Mouse (Mus musculus) effector memory CD4-positive, alpha-beta T cell, adult 7 months (primary cell): ENCODE measurements around the gene 3110082J24Rik. TPM values are rescaled to one million over a fixed set of nuclear protein-coding genes. Genes with fewer than 3 reads are reported as not detected.

Source experiments
- polyA plus RNA-seq: library from polyadenylated mRNA; unstranded; fragments of 100-300 nt; shearing (Covaris generic); gene quantifications from one replicate; pipeline ENCODE4 v1.2.1, GENCODE M21; 2017

The 3110082J24Rik gene
- polyA plus RNA-seq: not detected

DNA sequence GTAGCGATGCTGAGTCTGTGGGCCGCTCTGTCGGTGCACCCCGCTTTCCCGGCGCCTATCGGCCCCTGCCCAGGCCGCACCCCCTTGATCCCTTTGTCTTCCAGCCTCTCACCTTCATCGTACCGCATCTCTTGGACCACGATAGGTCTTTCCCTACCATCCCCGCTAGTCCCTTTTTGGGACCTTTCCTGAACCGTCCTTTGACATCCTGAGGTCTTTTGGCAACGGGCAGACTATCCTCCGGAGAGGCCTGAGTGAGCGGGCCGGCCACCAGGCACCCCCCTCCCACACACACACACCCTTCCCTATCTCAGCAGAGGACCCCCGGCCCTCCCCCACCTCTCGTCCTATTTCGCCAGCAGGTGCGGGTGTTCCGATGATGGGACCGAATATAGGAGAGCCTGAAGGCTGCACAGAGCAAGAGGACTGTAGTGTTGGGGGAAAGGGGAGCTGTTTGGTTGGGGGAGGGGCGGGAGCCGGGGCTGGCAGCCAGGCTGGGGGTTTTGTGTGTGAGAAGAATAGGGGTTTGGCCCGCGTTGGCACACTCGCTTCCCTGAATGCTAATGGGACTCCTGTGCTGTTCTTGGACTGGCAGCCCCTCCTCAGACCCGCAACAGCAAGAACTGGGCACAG, at the start of gene 3110082J24Rik:
3110082J24Rik (minus strand) TSS at position 419 of the 633 bp plus-strand sequence.

DNA sequence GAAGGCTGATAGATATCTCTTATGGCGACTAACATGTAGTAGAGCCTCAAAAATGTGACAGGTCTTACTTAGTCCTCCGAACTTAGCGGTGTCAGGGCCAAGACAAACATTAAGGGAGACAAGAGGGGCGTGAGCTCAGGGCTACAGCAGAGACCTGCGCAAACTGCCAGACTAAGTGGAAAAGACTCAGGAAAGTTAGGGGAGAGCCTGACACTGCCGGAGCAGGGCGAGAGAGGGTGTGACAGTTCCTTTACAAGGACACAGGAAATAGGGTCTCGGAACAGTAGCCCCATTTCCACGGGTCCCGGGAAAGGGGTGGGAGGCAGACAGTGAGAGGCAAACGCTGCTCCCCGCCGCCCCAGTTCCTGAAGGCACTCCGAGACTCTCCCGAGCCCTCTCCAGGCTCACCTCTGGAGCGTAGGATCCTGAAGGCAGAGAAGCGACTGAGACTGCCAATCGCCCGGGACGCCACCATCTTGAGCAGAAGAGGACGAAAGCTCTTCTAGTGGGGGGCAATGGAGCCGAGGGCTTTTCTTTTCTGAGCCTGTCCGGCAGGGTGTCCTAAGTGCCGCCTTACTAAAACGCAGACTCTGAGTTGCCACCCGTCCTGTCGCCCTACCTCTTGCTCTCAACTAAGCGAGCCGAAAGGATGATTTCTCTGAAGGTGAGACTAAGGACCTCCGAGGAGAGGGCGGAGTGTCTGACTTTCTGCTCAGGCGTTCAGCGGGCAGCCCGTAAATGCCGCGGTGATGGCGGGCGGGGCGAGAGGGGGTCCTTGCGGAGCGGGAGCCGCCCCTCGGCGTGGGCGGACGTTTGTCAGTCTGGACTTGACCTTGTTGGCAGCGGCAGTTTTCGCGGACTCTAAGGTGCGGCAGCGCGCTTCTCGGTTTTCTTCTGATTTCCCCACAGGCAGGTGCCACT, 48.8 kb upstream of the 3110082J24Rik start, which contains the start of the genes Hadha and Hadhb:
Hadha (minus strand) TSS at position 689 of the 921 bp plus-strand sequence.
Hadhb (plus strand) TSS at position 775 of the 921 bp plus-strand sequence.

DNA sequence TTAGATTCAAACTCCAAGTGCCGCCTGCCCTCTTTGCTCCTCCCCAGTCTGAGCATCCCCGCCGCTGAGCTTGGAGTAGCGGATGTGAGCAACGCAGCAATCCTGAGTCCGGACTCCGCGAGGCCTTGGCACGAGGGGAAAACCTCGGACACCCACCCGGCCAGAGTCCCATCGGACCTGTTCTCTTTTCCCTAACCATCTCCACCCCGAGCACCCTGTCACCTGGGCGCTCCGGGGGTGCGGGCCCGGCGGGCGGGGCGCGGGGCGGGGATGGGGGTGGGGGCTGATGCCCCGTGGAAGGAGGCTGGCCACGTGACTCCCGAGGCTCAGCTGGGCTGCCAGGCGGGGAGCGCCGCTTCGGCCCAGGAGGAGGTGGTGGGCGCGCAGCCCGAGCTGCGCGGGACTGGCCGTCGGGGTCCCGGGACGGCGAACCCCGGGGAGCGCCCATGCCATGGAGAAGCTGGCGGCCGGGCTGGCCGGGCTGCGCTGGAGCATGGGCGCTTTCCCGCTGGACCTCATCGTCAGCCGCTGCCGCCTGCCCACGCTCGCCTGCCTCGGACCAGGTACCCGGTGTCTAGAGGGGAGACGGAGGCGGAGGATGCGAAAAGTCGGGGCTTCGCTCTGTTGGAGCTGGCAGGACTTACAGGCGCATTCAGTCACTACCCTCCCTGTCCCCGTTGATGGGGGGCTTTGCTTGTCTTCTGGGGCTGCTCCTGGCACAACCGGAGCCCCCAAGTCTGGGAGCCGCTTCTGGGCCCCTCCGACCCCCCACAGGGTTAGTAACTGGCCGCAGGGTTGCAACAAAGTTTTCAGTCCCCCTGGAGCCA, 832 bp downstream of the 3110082J24Rik start, which contains the start of gene Garem2:
Garem2 (plus strand) TSS at position 321 of the 827 bp plus-strand sequence.

DNA sequence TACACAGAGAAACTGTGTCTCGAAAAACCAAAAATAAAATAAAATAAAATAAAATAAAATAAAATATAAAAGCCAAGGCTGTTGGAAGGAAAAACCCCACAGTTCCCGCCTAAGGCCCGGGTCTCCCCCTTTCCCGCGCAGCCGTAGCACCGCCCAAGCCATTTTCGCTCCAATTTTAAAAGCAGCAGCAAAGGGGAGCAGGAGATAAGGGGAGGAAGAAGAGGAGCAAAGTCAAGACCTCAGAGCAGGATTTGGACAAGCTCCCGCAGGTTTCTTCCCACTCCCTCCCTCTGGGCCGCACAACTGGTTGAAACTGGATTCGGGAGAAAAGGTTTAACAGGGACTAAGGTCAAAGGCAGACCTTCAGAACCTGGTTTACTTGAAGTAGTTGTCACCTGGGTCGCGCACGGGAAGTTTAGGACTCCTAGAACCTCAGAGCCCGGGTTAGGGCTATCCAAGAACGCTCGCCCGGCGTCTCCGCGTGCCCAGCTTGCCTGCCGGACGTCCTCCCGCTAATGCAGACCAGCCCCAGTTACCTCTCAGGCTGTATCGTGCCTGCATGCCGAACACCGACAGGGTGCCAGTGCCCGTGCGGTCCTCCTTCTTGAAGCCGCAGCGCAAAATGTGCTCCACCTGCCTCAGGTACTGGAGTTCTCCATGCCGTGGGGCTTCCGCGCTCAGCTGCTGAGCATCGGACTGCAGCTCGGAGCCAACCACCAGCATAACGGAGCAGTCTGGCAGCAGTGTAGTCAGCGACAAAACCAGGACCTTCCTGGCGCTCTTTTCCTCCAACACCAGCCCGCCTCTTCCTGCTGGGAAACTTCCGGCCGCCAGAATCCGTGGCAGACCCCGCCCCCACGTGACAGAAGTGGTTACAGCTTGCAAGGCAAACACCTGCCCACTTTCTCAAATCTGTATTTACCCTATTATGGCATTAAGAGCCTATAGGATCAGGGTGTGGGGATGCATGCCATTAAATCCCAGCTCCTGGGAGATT, 32.8 kb downstream of the 3110082J24Rik start, which contains the start of gene Tyms:
Tyms (minus strand) TSS at position 793 of the 997 bp plus-strand sequence.

Other genes with a start within 250 kb of the 3110082J24Rik start
- 0.59 TPM for gene Il6, start 93.0 kb downstream of the 3110082J24Rik start, polyA plus RNA-seq
- 12.6 TPM for gene Tyms, start 32.5 kb downstream of the 3110082J24Rik start, polyA plus RNA-seq
- gene Garem2, start 925 bp downstream of the 3110082J24Rik start, polyA plus RNA-seq: 0.26 TPM
- gene Hadha, start 49.1 kb upstream of the 3110082J24Rik start, polyA plus RNA-seq: 63.7 TPM
- 208 TPM for gene Hadhb, start 49.2 kb upstream of the 3110082J24Rik start, polyA plus RNA-seq
- not detected for gene Adgrf3, start 99.6 kb upstream of the 3110082J24Rik start, polyA plus RNA-seq
- gene Selenoi, start 126.5 kb upstream of the 3110082J24Rik start, polyA plus RNA-seq: 21.2 TPM
- gene Drc1, start 175.3 kb upstream of the 3110082J24Rik start, polyA plus RNA-seq: 3.0 TPM